Mouse (Mus musculus) adrenal gland, adult 18-20 months (tissue): ENCODE results near the gene Olfr298. TPM values are rescaled to one million over a fixed set of nuclear protein-coding genes. Genes with fewer than 3 reads are reported as not detected.

ENCODE experiments used
- DNase-seq, 2 experiments: peaks; one replicate each; pipeline ENCODE4 v3.0.0; 2021 to 2022; ENCODE audit warnings: low spot score in 2 of 2
- long read RNA-seq, 2 experiments: library from polyadenylated mRNA; stranded (forward); transcript quantifications; one replicate each; pipeline ENCODE4 v2.0.0; 2021
- total RNA-seq, 2 experiments: library from RNA; stranded (reverse); gene quantifications; 1 replicate in 1 of 2; 2 replicates in 1 of 2; pipeline ENCODE4 v1.2.3; 2021

Olfr298 gene
- not detected for total RNA-seq
- long read RNA-seq, experiment 1, result 0 reads
- long read RNA-seq, experiment 2, result 0 reads

DNA sequence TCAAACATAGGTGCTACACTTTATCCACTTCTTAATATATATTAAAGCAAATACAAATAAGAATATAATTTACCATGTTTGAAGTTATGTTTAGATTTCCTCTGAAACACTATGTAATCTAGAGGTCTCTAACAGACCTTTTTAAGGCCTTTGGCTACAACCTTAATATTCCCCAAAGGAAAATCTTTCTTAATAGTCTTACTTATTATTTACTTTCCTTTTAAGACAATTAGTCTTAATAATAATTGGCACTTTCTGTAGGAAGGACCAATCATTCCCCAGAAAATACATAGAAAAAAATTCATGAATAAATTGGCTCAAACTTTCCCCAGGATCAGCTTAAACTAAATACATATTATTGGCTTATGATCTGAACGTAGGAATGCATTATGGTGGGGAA lies at the start of gene Olfr298:
Gene Olfr298 (minus strand): TSS at position 101 of the 400 bp plus-strand sequence.
- no peak for DNase-seq

GRCm38 (mm10) chr7:86519668-86520067 lies 27.4 kb upstream of the Olfr298 start, which contains the start of gene Olfr297:
Olfr297 (plus strand) TSS chr7:86519968.
- no peak for DNase-seq

DNA sequence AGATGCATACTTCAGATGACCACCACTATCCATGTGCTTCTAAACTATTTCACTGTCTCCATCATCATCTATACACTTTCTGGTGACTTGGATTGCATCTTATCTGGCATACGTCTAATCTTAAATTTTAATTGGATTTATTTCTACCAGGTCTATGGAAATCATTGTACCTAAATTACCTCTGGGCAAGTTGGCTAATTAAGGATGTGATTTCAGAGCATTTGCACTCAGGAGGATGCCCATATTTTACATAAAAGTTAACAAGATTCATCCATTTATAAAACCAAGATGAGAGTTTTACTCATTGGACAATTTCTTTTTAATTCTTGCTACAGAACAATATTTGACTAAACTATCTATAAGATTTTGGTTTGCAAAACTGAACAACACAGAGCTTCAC lies 32.7 kb downstream of the Olfr298 start, which contains the start of gene Olfr299:
Gene Olfr299 (plus strand): TSS at position 301 of the 400 bp plus-strand sequence.
- DNase-seq, result no peak

Other genes with a start within 250 kb of the Olfr298 start
- not detected for gene Vmn2r76, start 246.2 kb downstream of the Olfr298 start, total RNA-seq
- gene Olfr310, start 215.3 kb downstream of the Olfr298 start, total RNA-seq, result not detected
- gene Olfr309, start 178.8 kb downstream of the Olfr298 start, total RNA-seq, result not detected
- not detected for gene Olfr308, start 166.9 kb downstream of the Olfr298 start, total RNA-seq
- gene Olfr307, start 154.9 kb downstream of the Olfr298 start, total RNA-seq, result not detected
- not detected for gene Olfr305, start 125.6 kb downstream of the Olfr298 start, total RNA-seq
- gene Olfr304, start 105.8 kb downstream of the Olfr298 start, total RNA-seq, result not detected
- gene Olfr303, start 94.7 kb downstream of the Olfr298 start, total RNA-seq, result not detected
- gene Olfr301, start 88.6 kb downstream of the Olfr298 start, total RNA-seq, result not detected
- not detected for gene Olfr299, start 32.6 kb downstream of the Olfr298 start, total RNA-seq
- not detected for gene Olfr297, start 27.5 kb upstream of the Olfr298 start, total RNA-seq
- gene Olfr295, start 91.4 kb upstream of the Olfr298 start, total RNA-seq, result not detected
- gene Olfr294, start 124.2 kb upstream of the Olfr298 start, total RNA-seq, result not detected
- gene Olfr293, start 156.6 kb upstream of the Olfr298 start, total RNA-seq, result not detected
- gene Olfr292, start 195.8 kb upstream of the Olfr298 start, total RNA-seq, result not detected